Mouse (Mus musculus) A20 (cell line): Measurements from ENCODE around the gene Anxa5.
A peak's percentile ranks its signal among the peaks of the same experiment; 100 is the strongest.

Experiments
- DNase-seq: peaks from one replicate; pipeline ENCODE4 v3.0.0-alpha.2; 2011; ENCODE audit warnings: low read depth, low spot score

Anxa5 gene

DNA sequence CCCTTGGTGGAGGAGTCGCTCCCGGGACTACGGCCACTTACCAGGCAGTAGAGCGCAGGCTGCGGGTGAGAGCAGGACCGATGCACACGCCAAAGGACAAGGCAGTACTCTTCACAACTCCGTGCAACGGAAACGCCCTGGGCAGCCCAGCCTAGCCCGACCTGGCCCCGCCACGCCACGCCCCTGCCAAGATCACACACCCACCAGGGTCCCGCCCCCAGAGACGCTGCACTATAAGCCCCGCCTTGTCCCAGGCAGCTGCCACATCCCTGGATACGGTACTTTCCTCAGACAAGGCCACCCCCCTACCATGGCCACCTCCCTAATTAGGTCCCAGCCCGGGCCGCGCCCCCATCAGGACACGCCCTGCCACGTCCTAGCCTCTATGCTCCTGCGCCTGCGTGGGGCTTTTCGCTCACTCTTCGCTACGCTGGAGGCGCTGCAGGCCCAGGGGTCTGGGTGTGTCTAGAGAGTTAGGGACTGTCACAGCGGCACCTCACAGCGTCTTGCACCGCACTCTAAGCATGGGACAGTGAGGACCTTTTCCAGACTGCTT is at the start of gene Anxa5, which contains the start of gene 1810062G17Rik:
Anxa5 (minus strand) TSS at position 363 of the 556 bp plus-strand sequence.
1810062G17Rik (plus strand) TSS at position 406 of the 556 bp plus-strand sequence.
- peak; percentile 98 for DNase-seq

DNA sequence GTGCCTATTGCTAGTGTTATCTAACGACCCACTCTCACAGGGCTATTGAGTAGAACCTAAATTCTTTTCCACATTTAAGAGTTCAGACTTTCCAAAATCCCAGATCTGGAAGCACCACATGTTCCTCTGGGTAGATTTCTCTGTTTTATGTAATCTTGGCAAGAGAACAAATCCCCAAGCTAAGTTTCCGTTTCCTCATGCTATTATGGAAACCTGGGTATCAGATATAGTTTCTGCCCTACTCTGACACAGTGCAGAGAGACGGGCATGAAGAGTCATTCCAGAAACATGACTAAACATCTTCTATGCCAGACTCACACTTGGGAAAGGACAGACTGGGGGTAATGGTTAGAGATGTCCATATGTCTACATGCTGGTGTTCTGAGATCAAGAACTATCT is 48.8 kb upstream of the Anxa5 start:
- no peak for DNase-seq

- no peak for DNase-seq
These were observed 46.4 kb upstream of the Anxa5 start for GRCm38 (mm10) chr3:36522137-36522536.

DNA sequence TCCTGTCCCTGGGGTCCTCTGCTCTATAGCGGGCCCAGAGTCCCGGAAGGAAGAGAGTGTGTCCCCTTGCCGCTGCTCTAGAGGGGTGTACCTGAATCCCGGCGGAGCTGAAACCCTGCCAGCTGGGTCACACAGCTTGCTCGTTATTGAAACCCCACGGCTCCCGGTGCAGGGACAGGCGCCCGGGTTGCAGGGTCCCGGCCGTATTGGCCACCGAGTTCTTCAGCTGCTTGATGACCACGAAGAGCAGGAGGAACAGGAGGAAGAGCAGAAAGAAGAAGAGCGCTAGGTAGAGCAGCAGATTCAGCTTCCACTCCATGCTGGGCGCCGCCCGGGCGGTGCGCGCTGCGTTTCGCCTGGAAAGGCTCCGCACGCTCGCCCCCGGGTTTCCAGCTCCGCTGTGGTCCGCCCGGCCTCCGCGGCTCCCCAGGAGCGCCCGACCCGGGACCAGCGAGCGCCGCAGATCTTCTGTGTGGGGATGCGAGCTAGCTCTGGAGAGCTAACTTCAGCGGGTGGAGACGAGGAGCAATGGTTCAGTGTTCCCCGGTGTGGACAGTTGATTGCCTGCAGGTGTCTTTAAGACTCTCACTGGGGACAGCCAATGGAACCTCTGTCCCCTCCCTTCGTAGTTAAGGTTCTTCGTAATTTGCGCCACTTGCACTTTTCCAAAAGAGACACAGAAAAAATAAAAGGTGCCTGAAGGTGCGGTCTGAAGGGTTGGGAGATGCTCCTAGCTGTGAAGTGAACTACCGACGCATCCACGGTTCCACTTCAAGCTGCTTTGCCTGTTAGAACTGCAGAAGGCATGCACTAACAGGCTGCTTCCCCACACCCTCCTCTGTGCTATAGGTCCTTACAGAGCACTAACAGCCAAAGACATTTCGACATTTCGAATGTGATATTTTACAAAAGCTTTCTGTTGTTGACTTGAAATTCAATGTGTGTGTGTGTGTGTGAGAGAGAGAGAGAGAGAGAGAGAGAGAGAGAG is 45.7 kb upstream of the Anxa5 start, which contains the start of gene Gm11549:
Gm11549 (minus strand) TSS at position 741 of the 988 bp plus-strand sequence.
- DNase-seq = no peak

DNA sequence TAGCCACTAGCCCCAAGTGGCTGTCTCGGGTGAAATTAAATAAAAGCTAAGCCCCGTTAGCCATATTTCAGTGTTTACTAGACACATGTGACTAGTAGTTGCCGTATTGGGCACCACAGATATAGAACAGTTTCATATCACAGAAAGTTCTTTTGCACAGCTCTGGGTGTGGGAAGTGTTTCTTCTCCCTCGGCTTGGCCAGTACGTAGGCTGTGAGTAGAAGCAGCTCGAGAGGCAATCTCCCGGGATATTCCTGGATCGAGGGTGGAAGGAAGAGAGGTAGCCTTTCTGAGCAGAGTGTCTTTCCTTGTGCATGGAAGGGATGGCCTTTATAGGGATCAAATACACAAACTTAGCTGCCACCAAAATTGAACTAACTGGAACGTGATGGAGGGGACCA is 40.5 kb upstream of the Anxa5 start:
- DNase-seq = no peak

DNA sequence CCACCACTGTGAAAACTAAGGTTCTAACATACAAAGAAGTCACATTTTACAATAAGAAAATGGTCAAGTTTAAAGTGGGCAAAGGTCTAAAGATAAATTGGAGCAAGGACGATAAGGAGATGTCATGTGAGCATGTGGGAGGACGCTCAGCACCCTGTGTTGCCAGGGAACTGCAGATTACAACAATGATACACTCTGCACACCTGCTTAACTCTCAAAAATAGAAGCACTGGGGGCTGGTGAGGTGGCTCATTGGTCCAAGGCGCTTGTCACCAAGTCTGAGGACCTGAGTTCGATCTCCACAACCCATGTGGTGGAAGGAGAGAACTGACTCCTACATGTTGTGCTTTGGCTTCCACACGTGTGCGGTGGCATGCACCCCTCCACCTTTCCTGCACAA is 35.8 kb upstream of the Anxa5 start:
- no peak for DNase-seq

GRCm38 (mm10) chr3:36505809-36506735 is 30.4 kb upstream of the Anxa5 start:
- no peak for DNase-seq

DNA sequence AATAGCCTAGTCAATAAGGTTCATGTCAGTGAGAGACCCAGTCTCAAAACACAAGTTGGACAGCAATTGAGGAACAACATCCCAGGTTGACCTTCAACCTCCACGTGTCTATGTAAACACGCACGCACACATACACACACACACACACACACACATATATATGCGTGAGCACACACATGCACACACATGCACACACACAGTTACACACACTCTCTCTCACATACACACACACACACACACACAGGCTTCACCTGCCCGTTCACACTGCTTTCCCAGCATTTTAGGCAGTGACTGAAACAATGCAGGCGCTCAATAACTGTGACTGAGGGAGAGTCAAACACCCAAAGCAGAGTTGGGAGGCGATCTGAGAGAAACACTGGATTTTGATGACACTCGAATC is 29.6 kb upstream of the Anxa5 start:
- no peak for DNase-seq

GRCm38 (mm10) chr3:36501546-36501945 is 25.9 kb upstream of the Anxa5 start:
- no peak for DNase-seq

DNA sequence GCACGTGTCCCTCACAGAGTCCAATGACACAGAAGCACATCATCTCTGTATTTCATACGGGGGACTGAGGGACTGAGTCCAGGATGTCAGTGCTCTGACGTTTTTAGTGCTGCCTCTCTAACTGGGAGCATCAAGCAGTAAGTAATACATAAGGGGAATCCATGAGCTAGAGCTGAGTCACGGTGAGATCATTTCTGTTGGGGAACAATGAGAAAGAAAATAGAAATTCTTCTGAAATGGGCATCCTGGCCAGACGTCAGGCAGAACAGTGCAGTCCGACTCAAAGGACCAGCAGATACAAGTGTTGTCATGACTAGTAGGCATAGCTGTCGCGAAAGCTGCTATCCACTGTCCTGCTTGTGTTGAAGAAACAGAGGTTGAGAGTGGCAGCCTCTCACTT is 25.3 kb upstream of the Anxa5 start:
- no peak for DNase-seq

DNA sequence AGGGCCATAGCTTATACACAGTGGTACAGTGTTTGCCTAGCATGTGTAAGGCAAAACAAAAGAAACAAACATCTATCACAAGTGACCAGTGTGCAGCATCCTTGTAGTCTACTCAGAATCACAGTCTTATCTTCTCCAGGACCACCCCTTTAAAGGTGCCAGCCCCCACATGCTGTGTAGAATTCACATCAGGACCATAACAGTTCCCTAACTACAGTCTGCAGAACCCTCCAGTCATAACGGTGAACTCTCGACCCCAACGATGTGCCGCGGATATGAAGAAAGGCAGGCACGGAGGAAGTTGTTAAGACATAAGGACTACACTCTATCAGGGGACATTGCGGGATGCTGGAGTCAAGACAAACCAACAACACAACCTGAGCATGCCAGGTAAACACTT is 23.7 kb upstream of the Anxa5 start:
- no peak for DNase-seq

- DNase-seq = no peak
These were observed 22.5 kb upstream of the Anxa5 start for GRCm38 (mm10) chr3:36498224-36498623.

DNA sequence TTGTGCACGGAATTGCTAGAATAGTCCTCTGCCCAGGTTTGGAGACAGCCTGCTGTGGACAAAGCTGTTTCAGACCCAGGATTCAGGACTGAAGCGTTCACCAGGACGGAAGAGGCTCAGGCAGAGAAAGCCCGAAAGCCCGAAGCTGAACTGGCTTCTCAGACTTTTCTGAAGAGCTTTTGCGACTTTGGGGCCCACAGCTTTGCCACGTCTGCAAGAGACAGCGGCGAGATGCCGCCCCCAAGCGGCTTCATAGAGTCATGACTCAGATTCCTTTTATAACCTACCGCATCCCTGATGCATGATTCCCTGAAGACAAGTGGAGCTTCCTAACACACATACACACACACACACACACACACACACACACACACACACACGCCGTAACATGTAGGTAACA is 21.1 kb upstream of the Anxa5 start:
- peak; percentile 74 for DNase-seq

DNA sequence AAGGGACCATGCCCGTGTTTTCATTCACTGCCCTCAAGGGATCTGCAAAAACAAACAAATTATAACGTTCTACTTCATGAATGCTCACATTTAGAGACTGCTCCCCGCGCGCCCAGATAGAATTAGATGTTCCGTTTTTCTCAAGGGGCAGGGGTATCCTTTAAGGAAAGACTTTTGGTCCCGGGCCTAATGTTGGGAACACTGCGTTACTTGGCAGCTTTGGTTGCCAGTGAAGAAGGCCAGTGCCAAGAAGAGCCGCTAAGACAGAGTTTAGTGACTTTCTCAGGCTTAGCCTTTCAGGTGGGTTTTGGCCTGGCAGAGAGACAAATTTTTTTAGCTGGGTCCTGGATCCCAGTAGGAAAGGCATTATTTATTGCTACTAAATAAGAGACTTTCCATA is 20.6 kb upstream of the Anxa5 start:
- DNase-seq = no peak

- peak; percentile 86 for DNase-seq
These were observed 19.7 kb upstream of the Anxa5 start for GRCm38 (mm10) chr3:36495436-36495835.

- no peak for DNase-seq
These were observed 18.9 kb upstream of the Anxa5 start for GRCm38 (mm10) chr3:36494613-36495012.

DNA sequence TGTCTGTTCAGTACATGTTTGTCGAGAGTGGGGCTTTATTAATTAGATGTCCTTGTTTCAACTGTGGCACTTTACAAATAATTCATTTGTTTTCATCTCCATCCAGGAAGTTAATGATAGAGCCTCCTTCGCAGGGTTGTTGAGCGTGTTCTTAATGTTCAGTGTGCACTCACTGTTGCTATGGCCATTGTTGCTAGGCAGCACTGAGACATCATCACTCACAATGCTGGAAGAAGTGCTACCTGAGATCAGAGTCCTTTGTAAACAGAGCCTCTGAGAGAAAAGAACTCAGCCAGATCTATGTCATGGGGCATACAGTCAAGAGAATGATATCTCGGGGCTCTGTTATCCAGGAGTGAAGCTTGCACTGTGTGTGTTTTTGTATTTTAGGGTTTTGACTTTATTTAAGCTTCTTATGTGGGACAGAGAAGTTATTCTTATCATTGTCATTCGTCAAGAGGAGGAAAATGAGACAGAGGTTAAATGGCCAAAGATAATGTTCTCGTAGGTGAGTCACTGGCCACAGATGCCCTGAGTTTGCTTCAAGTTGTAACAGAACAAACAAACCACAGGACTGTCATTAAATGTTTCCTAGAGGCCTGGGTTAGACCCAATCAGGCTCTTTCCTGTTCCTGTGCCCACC is 18.1 kb upstream of the Anxa5 start:
- DNase-seq = no peak

GRCm38 (mm10) chr3:36492716-36493391 is 17.2 kb upstream of the Anxa5 start:
- DNase-seq = no peak

DNA sequence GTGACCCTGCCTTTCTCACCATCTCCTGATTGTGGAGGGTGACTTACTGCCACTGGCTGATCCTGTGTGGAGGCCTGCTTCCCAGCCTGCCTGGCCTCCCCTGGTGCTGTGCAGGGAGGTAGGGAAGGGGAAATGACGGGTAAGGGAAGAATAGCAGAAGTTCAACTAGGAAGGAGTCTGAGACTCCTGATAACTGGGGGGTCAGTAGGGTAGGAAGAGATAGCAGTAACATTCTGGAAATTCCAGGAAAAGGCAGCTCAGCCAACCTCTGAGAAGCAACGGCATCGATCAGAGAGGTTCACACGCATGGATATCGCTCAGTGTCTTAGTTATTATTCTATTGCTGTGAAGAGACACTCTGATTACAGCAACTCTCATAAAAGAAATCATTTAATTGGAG is 15.8 kb upstream of the Anxa5 start:
- no peak for DNase-seq

- DNase-seq = no peak
These were observed 13.9 kb upstream of the Anxa5 start for GRCm38 (mm10) chr3:36489590-36489910.
